Mouse (Mus musculus): ENCODE data around the gene Cd300a.

The Cd300a gene

GRCm38 (mm10) chr11:114889991-114890518 is at the start of gene Cd300a:
Gene Cd300a (plus strand): TSS chr11:114890041.
- DNase-seq (ENCODE audit: low spot score), result no peak

- DNase-seq (ENCODE audit: low spot score), result no peak
Measured at GRCm38 (mm10) chr11:114843818-114844463, 45.9 kb upstream of the Cd300a start.

- DNase-seq (ENCODE audit: low spot score), result no peak
Measured at GRCm38 (mm10) chr11:114844464-114845220, 45.2 kb upstream of the Cd300a start.

GRCm38 (mm10) chr11:114846336-114846735 is 43.5 kb upstream of the Cd300a start:
- no peak for DNase-seq (ENCODE audit: low spot score)

GRCm38 (mm10) chr11:114847008-114847407 is 42.8 kb upstream of the Cd300a start:
- no peak for DNase-seq (ENCODE audit: low spot score)

GRCm38 (mm10) chr11:114849572-114849971 is 40.3 kb upstream of the Cd300a start:
- DNase-seq (ENCODE audit: low spot score), result no peak

GRCm38 (mm10) chr11:114850066-114850451 is 39.8 kb upstream of the Cd300a start:
- DNase-seq (ENCODE audit: low spot score), result no peak

GRCm38 (mm10) chr11:114850452-114851268 is 39.2 kb upstream of the Cd300a start, which contains the start of gene Gprc5c:
Gene Gprc5c (plus strand): TSS chr11:114851152.
- no peak for DNase-seq (ENCODE audit: low spot score)

- no peak for DNase-seq (ENCODE audit: low spot score)
Measured at GRCm38 (mm10) chr11:114851269-114851607, 38.6 kb upstream of the Cd300a start.

GRCm38 (mm10) chr11:114851608-114852310 is 38.1 kb upstream of the Cd300a start:
- DNase-seq (ENCODE audit: low spot score), result no peak

- no peak for DNase-seq (ENCODE audit: low spot score)
Measured at GRCm38 (mm10) chr11:114852311-114853173, 37.3 kb upstream of the Cd300a start.

GRCm38 (mm10) chr11:114853174-114853838 is 36.5 kb upstream of the Cd300a start:
- DNase-seq (ENCODE audit: low spot score), result no peak

GRCm38 (mm10) chr11:114854581-114854980 is 35.3 kb upstream of the Cd300a start:
- DNase-seq (ENCODE audit: low spot score), result no peak

GRCm38 (mm10) chr11:114856125-114856524 is 33.7 kb upstream of the Cd300a start:
- no peak for DNase-seq (ENCODE audit: low spot score)

- DNase-seq (ENCODE audit: low spot score), result no peak
Measured at GRCm38 (mm10) chr11:114858641-114859040, 31.2 kb upstream of the Cd300a start.

GRCm38 (mm10) chr11:114861057-114861456 is 28.8 kb upstream of the Cd300a start:
- no peak for DNase-seq (ENCODE audit: low spot score)

- DNase-seq (ENCODE audit: low spot score), result no peak
Measured at GRCm38 (mm10) chr11:114862687-114863086, 27.2 kb upstream of the Cd300a start.

GRCm38 (mm10) chr11:114863918-114864420 is 25.9 kb upstream of the Cd300a start:
- DNase-seq (ENCODE audit: low spot score), result no peak

- no peak for DNase-seq (ENCODE audit: low spot score)
Measured at GRCm38 (mm10) chr11:114865999-114866398, 23.8 kb upstream of the Cd300a start.
